Mouse (Mus musculus) kidney, adult 2 months (tissue): ENCODE measurements around the gene 4930595D18Rik.

Source experiments
- CTCF ChIP-seq: fragments of 200-500 bp; conservative IDR thresholded peaks from 2 replicates; pipeline ENCODE4 v1.5.1; 2011; ENCODE audit warnings: low read depth, mild to moderate bottlenecking, control low read depth, low read length, moderate library complexity, mixed read lengths; ENCODE audit not compliant: insufficient read depth, insufficient read length
- POLR2A ChIP-seq: fragments of 200-500 bp; IDR thresholded peaks from one replicate; pipeline ENCODE4 v1.6.1; 2011; ENCODE audit warnings: low read depth, low read length, control low read depth

DNA sequence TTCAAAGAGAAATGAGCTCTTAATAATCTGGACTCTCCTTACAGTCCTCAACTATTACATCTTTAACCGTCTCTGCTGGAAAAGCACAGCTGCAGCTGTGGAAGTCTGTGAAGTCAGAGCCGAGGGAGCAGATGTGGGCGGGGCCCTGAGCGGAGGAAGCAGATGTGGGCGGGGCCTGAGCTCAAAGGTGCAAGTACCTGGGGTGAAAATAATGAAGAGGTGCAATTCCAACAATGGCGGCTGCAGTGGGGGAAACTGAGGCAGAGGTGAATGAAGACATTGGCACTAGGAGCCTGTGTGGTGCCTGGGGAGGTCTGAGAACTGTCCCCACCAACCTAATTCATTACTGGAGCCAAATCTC, 34.1 kb downstream of the 4930595D18Rik start:
- TF ChIP-seq CTCF, result no peak
- no peak for TF ChIP-seq POLR2A
